Mouse (Mus musculus) liver, embryonic 11.5 days (tissue): ENCODE measurements around the gene Gpr26. TPM values are rescaled to one million over a fixed set of nuclear protein-coding genes. Genes with fewer than 3 reads are reported as not detected.

ENCODE experiments used
- ATAC-seq: fragments of 200-750 bp; cut with Nextera tagmentation; replicated peaks from 2 replicates; pipeline ENCODE4 v1.8.0; 2017; ENCODE audit warnings: moderate number of reproducible peaks, mild to moderate bottlenecking, moderate TSS enrichment, moderate library complexity; ENCODE audit not compliant: low FRiP score
- DNase-seq: peaks from one replicate; pipeline ENCODE4 v3.0.0-alpha.2; 2017; ENCODE audit warnings: low spot score
- H3K27ac ChIP-seq: fragments of 300-500 bp; sonication (generic); 2 replicates; pipeline ENCODE4 v1.5.1; 2014; ENCODE audit warnings: mild to moderate bottlenecking, low read depth, low read length, control low read depth
- H3K27me3 ChIP-seq: fragments of 300-500 bp; sonication (generic); replicated peaks from 2 replicates; pipeline ENCODE4 v1.6.1; 2014; ENCODE audit warnings: low read length, mixed read lengths; ENCODE audit not compliant: control insufficient read depth, insufficient read depth
- H3K36me3 ChIP-seq: fragments of 300-500 bp; sonication (generic); 2 replicates; pipeline ENCODE4 v1.6.1; 2014; ENCODE audit warnings: mild to moderate bottlenecking, low read length, moderate library complexity, mixed read lengths; ENCODE audit not compliant: control insufficient read depth, insufficient read depth
- H3K4me1 ChIP-seq: fragments of 300-500 bp; sonication (generic); replicated peaks from 2 replicates; pipeline ENCODE4 v1.6.1; 2014; ENCODE audit warnings: low read length, mixed read lengths; ENCODE audit not compliant: control insufficient read depth, insufficient read depth
- H3K4me2 ChIP-seq: fragments of 300-500 bp; sonication (generic); 2 replicates; pipeline ENCODE4 v1.6.1; 2014; ENCODE audit warnings: mild to moderate bottlenecking, control low read depth, moderate library complexity
- H3K4me3 ChIP-seq: fragments of 300-500 bp; sonication (generic); 2 replicates; pipeline ENCODE4 v1.5.1; 2014; ENCODE audit warnings: low read depth, low read length, control low read depth
- H3K9ac ChIP-seq: fragments of 300-500 bp; sonication (generic); 2 replicates; pipeline ENCODE4 v1.6.1; 2014; ENCODE audit warnings: low read depth, low read length, control low read depth
- H3K9me3 ChIP-seq: fragments of 300-500 bp; sonication (generic); 2 replicates; pipeline ENCODE4 v1.6.1; 2016; ENCODE audit warnings: low read length, inconsistent platforms, mixed read lengths; ENCODE audit not compliant: control insufficient read depth
- WGBS: fragments of 180-500 bp; shearing (Covaris S2); extraction: QIAGEN DNeasy Blood & Tissue Kit; methylation state at CpG from one replicate; pipeline ENCODE4 v1.1.7; 2014; 5-methylcytosine and 5-hydroxymethylcytosine counted together
- polyA plus RNA-seq: library from polyadenylated mRNA; unstranded; fragments of >200 nt; fragmentation: Nextera tagmentation; extraction: Ambion mirVana; gene quantifications from 2 replicates; pipeline ENCODE4 v1.2.1, GENCODE M21; 2014

Gene Gpr26
- not detected in 2 replicates for polyA plus RNA-seq

DNA sequence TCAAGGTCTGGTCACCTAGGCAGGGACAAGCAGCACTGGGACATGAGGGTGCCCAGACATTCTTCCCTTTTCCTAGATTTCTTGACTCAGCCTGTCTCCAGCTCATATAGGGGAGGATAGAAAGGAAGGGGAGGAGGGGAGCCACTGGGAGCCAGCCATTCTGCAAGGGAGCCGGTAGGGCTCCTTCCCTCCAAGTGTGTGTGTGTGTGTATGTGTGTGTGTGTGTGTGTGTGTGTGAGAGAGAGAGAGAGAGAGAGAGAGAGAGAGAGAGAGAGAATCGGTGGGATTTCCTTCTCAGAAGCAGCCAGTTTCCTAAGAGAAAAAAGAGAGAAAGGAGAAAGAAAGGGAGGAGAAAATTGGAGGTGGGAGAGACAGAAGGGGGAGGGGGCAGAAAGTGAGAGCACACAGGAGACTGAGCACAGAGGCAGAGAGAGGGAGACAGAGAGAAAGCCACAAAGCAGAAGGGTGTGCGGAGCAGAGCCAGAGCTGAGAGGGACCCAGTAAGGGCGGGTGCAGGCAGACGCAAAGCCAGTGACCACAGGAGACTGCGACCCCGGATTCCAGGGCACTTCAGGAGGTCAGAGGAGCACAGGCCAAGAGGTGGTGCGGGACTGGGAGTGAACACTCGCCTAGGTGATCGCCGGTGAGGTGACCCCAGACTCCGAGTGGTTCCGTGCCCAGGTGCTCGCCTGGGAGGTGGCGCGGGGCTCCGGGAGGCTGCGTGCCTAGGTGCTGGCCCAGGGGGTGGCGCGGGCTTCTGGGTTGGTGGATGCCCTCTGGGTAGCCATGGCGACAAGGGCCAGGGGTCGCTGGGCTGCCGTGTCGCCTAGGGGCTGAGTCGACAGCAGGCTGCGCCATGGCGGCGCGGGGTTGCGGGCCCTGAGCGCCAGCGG lies at the start of gene Gpr26:
TSS of gene Gpr26 (plus strand) at position 438 of the 893 bp plus-strand sequence.
- Histone ChIP-seq H3K4me1 (no peaks in the 10 kb centered on the region), H3K9me3 (no peaks in the 10 kb centered on the region), H3K9ac (no peak within 1 kb of the TSS), H3K4me2 (no peak within 1 kb of the TSS; the same call in 1 of the 2 replicates), H3K36me3 (no peaks in the 10 kb centered on the region), H3K27ac (no peak within 1 kb of the TSS), H3K4me3 (peak within 1 kb of the TSS; percentile 17; the same call in 1 of the 2 replicates), H3K27me3 (peaks cover 35% of the 10 kb centered on the region)
- 5% methylated on average over 27 of the region's 32 CpGs for WGBS
- DNase-seq = no peak
- ATAC-seq = no peak; the same call in 1 of the 2 replicates

DNA sequence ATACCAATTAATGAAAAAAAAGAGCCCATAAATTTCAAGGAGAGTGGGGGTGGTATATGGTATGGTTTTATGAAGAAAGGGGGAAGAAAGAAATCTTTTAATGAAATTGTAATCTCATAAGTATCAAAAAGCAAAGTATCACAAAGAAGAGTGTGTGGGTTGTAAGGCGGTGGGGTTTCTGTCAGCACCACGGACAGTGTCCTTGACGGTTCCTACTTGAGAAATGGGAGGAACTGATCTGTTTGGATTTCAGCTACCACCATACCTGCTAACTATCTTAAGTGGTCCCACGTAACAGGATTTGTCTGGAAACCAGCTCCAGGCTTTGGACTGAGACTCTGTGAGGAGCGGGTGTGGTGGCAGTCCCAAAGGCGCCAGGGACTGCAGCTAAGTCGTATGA lies 48.9 kb upstream of the Gpr26 start:
- ATAC-seq (no peak), DNase-seq (no peak)
- no peak overlapping the region for H3K4me3 ChIP-seq
- H3K9ac ChIP-seq = no peak overlapping the region
- H3K4me1 ChIP-seq = no peaks in the 10 kb centered on the region
- H3K4me2 ChIP-seq = no peak overlapping the region
- H3K9me3 ChIP-seq = no peaks in the 10 kb centered on the region
- 42% methylated on average over 7 of the region's 7 CpGs for whole genome bisulfite sequencing
- H3K27me3 ChIP-seq = no peaks in the 10 kb centered on the region
- H3K36me3 ChIP-seq = no peaks in the 10 kb centered on the region
- no peak overlapping the region for H3K27ac ChIP-seq

DNA sequence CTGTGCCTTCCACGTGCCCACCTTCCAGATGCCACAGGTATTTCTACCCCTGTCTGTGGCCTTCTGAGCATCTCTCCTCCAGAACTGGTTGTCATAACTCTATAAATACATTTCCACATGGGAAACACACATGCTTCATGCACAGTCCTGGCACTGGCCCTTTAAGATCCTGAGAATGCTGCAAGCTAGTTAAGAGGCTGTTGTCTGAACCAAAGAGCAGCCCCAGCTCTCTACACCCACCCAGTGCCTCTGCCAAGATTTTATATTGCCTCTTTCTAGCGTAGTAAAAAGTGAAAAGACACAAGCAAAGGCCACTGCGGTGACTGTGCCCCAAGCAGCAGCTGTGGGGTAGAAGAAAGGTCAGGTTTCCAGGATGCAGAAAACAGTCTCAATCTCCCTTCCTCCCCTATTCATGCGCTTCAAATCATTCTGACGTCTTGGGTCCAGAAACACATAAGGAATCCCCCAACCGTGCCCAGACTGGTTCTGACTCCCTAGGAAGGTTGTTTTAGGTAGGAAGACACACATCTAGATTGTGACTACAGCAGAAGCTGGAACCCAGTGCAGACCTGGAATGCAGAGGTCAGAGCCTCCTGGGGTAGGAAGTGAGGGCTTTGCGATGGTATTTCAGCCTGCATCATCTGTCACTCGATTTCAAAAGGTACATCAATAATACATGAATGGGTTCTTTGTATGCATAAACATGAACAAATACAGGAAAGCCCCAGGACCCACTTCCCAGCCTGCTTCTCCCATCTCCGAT lies 38.8 kb upstream of the Gpr26 start:
- Histone ChIP-seq H3K9me3 (no peaks in the 10 kb centered on the region), H3K4me3 (no peak overlapping the region), H3K9ac (no peak overlapping the region), H3K36me3 (no peaks in the 10 kb centered on the region), H3K4me1 (no peaks in the 10 kb centered on the region), H3K4me2 (no peak overlapping the region), H3K27me3 (no peaks in the 10 kb centered on the region), H3K27ac (no peak overlapping the region)
- DNase-seq = no peak
- 62% methylated on average over 9 of the region's 9 CpGs for WGBS
- no peak for ATAC-seq

DNA sequence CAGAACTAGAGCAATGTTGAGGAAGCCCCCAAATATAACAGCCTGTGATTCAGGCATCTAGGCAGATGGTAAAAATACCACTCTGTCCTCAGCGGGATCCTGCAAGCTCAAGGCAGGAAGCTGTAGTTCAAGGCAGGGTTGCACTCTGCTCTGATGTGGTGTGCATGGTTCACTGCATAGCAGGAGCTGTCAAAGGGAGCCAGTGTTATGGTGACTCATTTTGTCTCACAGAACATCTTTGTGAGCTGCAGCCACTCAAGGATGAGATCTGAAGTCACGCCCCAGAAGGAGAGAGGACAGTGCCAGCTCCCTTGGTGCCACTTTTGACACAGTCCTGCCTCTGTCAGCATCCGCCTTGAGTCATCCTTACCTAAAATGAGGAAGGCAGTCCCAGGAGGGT lies 28.6 kb upstream of the Gpr26 start:
- Histone ChIP-seq H3K4me1 (no peaks in the 10 kb centered on the region), H3K4me2 (no peak overlapping the region), H3K27me3 (no peaks in the 10 kb centered on the region), H3K27ac (no peak overlapping the region), H3K9ac (no peak overlapping the region), H3K36me3 (no peaks in the 10 kb centered on the region), H3K4me3 (no peak overlapping the region), H3K9me3 (no peaks in the 10 kb centered on the region)
- WGBS = 74% methylated on average over 3 of the region's 3 CpGs
- no peak for DNase-seq
- no peak for ATAC-seq

DNA sequence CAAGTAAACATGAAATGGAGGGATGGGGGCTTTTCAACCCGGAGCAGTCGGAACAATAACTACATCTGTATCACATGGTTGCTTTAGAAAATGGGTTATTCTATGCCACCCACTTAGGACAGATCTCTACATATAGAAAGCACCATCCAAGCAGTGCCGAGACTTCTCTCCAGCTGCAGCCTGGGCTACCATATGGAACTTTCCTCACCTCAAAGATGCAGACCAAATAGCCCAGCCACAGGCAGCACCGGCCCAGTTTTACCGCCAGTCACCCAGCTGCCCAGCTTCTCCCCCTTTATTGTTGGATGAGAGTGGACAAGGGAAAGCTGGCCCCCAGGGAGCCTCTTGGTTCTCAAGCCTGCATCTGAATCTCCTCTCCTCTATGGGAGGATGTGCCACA lies 15.1 kb upstream of the Gpr26 start:
- DNase-seq (no peak), ATAC-seq (no peak)
- Histone ChIP-seq H3K9me3 (no peaks in the 10 kb centered on the region), H3K4me2 (no peak overlapping the region), H3K9ac (no peak overlapping the region), H3K36me3 (no peaks in the 10 kb centered on the region), H3K27me3 (no peaks in the 10 kb centered on the region), H3K4me1 (no peaks in the 10 kb centered on the region), H3K4me3 (no peak overlapping the region), H3K27ac (no peak overlapping the region)
- 81% methylated on average over 5 of the region's 5 CpGs for WGBS

DNA sequence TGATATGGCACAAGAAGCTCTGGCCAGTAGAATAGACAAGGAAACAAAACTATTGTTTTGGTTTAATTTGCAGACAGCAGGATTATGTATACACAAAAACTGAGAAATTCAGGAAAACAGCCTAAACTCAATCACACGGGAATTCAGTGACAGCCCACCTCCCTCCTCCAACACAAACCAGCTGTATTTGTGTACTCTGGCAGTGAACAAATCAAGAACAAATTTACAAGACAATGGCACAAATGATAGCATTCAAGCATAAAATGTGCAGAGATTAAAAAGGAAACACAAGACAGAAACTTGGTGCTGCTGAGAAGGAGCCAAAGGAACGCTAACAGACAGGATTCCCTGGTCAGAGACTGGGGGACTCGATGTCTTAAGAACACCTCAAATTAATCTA lies 12.9 kb upstream of the Gpr26 start:
- Histone ChIP-seq H3K36me3 (no peaks in the 10 kb centered on the region), H3K4me2 (no peak overlapping the region), H3K27me3 (no peaks in the 10 kb centered on the region), H3K9ac (no peak overlapping the region), H3K27ac (no peak overlapping the region), H3K4me3 (no peak overlapping the region), H3K4me1 (no peaks in the 10 kb centered on the region), H3K9me3 (no peaks in the 10 kb centered on the region)
- DNase-seq = no peak
- WGBS = 73% methylated on average over 3 of the region's 3 CpGs
- no peak for ATAC-seq

DNA sequence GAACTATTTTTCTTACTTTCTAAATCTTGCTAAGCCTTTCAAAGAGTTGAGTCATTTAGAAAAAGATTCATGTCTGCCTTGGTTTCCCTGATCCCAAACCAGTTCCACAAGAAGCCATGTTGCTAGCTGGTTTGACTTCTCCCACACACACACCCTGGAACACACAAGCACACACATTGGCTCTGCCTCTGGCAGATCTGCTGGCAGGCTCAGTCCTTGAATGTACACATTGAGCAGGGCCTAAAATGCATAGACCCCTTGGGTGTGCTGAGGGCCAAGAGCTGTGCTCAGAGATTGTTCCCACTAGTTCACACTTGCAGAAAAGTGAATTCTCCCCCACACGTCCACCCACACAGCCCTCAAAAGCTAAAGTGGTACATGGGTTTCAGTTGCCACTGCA lies 7.6 kb upstream of the Gpr26 start:
- 50% methylated on average over 1 of the region's 1 CpGs for WGBS
- no peak for ATAC-seq

DNA sequence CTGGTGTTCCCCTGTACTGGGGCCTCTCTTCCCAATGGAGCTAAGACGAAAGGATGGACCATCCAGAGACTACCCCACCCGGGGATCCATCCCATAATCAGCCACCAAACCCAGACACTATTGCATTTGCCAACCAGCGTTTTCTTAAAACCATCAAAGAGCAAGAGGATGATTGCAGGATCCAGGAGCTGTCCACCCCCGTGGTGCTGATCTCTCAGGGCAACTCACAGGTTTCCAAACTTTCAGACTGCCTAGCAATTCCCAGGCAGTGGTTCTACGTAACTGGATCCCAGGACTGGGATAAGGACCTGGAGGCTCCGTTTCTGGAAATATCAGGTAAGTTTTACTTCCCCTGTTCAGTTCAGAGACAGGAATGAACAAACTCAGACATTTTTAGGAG lies 5.7 kb upstream of the Gpr26 start:
- no peak overlapping the region for H3K9ac ChIP-seq
- DNase-seq = peak; percentile 39
- no peak overlapping the region for H3K4me3 ChIP-seq
- no peak overlapping the region for H3K27ac ChIP-seq
- H3K4me2 ChIP-seq = no peak overlapping the region
- H3K9me3 ChIP-seq = no peaks in the 10 kb centered on the region
- no peak for ATAC-seq
- H3K27me3 ChIP-seq = peaks cover 6% of the 10 kb centered on the region
- H3K4me1 ChIP-seq = no peaks in the 10 kb centered on the region
- H3K36me3 ChIP-seq = no peaks in the 10 kb centered on the region
- 24% methylated on average over 6 of the region's 6 CpGs for WGBS

More for the DNA sequence above, 7.6 kb upstream of the Gpr26 start:
- Histone ChIP-seq H3K4me1 (no peaks in the 10 kb centered on the region), H3K27ac (no peak overlapping the region), H3K27me3 (no peaks in the 10 kb centered on the region), H3K36me3 (no peaks in the 10 kb centered on the region), H3K9me3 (no peaks in the 10 kb centered on the region), H3K9ac (no peak overlapping the region), H3K4me3 (no peak overlapping the region), H3K4me2 (no peak overlapping the region)
- no peak for DNase-seq
